Mouse (Mus musculus) stomach, postnatal 0 days (tissue): ENCODE measurements around the gene Zbtb8a.

Experiments
- CTCF ChIP-seq: IDR thresholded peaks from 2 replicates; pipeline ENCODE4 v1.5.1; 2016; ENCODE audit warnings: antibody characterized with exemption, low read depth, mild to moderate bottlenecking, moderate library complexity
- EP300 ChIP-seq: optimal IDR thresholded peaks from 2 replicates; pipeline ENCODE3; 2016; ENCODE audit warnings: antibody characterized with exemption

GRCm38 (mm10) chr4:129324756-129325155 lies 53.2 kb downstream of the Zbtb8a start:
- TF ChIP-seq EP300 (no peak), CTCF (no peak)
